Mouse (Mus musculus) Muller cell, postnatal 12 days (primary cell): ENCODE measurements at regions not wholly inside any gene's neighbourhood (a gene's known extent, or its start where the extent isn't known, plus 50 kb on each side); places are given as distances from the start of the nearest gene placed in this dataset.

Experiments
- DNase-seq: peaks from one replicate; pipeline ENCODE4 v3.0.0-alpha.2; 2015; ENCODE audit errors: inconsistent ontology term

- DNase-seq: peak; percentile 22
Measured at GRCm38 (mm10) chr14:106924026-106924425, 818.0 kb downstream of the Trim52 start.

GRCm38 (mm10) chr14:106924443-106924842 lies 818.4 kb downstream of the Trim52 start:
- DNase-seq: no peak

- DNase-seq: no peak
Measured at GRCm38 (mm10) chr14:106945261-106945660, 839.3 kb downstream of the Trim52 start.

GRCm38 (mm10) chr14:106977958-106978357 lies 872.0 kb downstream of the Trim52 start:
- no peak for DNase-seq

- peak; percentile 55 for DNase-seq
Measured at GRCm38 (mm10) chr14:106980752-106981151, 874.8 kb downstream of the Trim52 start.

- no peak for DNase-seq
Measured at GRCm38 (mm10) chr14:106997565-106998279, 891.7 kb downstream of the Trim52 start.

GRCm38 (mm10) chr14:107004981-107005380 lies 899.0 kb downstream of the Trim52 start:
- no peak for DNase-seq

GRCm38 (mm10) chr14:107009617-107010016 lies 903.6 kb downstream of the Trim52 start:
- no peak for DNase-seq

- no peak for DNase-seq
Measured at GRCm38 (mm10) chr14:107033807-107034206, 927.8 kb downstream of the Trim52 start.

GRCm38 (mm10) chr14:107051946-107052551 lies 946.1 kb downstream of the Trim52 start:
- DNase-seq: no peak

GRCm38 (mm10) chr14:107068592-107068991 lies 962.6 kb downstream of the Trim52 start:
- DNase-seq: no peak

GRCm38 (mm10) chr14:107080407-107080806 lies 974.4 kb downstream of the Trim52 start:
- DNase-seq: peak; percentile 47
